Mouse (Mus musculus) lung, postnatal 36 days (tissue): ENCODE data around the gene Sprr2b.
"Not testable (repeated sequence)": the region's sequence is repeated elsewhere in the genome, so short reads cannot be mapped to it uniquely, and the experiment has no call there.

Experiments used
- DNase-seq: peaks from one replicate; pipeline ENCODE4 v3.0.0; 2022; ENCODE audit warnings: mixed read lengths

The Sprr2b gene

GRCm38 (mm10) chr3:92316320-92316719 is at the start of gene Sprr2b:
Sprr2b (plus strand) TSS chr3:92316620.
- DNase-seq, result no peak

GRCm38 (mm10) chr3:92271414-92271985 is 44.9 kb upstream of the Sprr2b start:
- not testable (repeated sequence) for DNase-seq

- DNase-seq, result not testable (repeated sequence)
Measured at GRCm38 (mm10) chr3:92273504-92273903, 42.9 kb upstream of the Sprr2b start.

DNA sequence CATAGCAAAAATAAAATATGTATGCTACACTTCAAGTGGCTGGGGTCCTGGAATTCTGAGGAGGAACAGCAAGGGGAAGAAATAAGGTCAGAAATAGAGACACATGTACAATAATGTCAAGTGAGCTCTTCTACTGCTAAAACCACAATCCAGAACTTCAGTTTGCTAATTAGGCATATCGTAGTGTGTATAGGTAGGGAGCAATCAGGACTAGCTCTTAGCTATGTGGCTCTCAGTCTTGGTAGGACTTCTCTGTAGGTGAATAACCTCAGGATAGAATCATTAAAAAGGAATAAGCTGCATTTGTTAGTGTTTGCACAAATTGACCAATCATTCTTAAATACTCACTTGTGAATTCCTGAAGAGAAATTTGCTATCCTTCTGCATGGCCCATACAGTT is 42.4 kb upstream of the Sprr2b start:
- not testable (repeated sequence) for DNase-seq

DNA sequence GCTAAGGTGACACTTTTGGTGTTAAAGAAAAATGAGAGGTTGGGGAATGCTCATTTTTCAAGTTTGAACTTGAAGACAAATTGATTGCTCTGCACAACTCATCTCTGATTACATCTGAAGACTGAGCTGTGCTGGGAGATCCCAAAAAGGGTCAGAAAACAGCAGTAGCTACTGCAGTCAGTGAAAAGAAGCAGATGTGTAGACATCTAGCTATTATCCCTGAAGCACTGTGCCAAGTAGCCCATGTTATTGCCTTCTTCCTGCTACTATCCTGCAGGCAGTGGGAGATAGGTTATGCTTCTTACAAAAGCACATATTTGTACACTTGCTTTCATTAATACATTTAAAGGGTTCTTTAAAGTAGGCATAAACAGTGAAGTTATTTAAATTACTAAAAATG is 36.8 kb upstream of the Sprr2b start:
- DNase-seq, result not testable (repeated sequence)

- not testable (repeated sequence) for DNase-seq
Measured at GRCm38 (mm10) chr3:92280963-92281606, 35.3 kb upstream of the Sprr2b start.

DNA sequence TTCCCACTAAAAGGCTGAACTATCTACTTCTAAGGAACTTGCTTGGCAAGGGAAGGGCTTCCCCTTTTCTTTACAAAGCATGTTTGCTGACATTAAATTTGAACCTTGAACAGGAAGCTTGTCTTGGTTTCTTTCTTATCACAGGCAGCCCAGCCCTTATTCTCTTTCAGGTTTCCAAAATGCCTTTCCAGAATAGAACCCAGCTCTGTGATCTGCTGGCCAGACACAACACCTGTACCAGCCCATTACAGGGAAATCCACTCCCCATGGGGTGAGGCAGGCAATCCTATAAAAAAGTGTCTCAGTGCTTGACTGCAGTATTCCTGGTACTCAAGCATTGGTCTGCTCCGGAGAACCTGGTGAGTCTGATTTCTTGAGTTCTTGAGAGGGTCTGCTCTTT is 31.3 kb upstream of the Sprr2b start, which contains the start of gene Sprr2a3:
Gene Sprr2a3 (plus strand): TSS at position 317 of the 400 bp plus-strand sequence.
- DNase-seq, result not testable (repeated sequence)

- DNase-seq, result not testable (repeated sequence)
Measured at GRCm38 (mm10) chr3:92288489-92288888, 27.9 kb upstream of the Sprr2b start.

DNA sequence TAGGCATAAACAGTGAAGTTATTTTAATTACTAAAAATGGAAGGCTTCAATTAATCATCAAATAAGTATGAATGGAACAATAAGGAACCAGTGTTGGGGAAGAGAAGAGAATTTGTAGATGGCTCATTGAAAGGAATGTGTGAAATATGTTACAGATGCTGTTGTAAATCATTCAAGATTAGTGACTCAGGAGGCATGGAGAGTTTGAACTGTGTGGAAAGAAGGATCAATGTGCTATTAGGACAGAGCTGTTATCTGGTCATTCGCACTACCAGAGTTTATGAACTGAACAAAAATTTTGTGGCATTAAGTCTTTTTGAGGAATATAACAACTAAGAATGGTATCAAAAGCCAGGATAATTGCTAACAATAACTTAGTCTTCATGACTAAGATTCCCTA is 9.0 kb upstream of the Sprr2b start:
- DNase-seq, result no peak

DNA sequence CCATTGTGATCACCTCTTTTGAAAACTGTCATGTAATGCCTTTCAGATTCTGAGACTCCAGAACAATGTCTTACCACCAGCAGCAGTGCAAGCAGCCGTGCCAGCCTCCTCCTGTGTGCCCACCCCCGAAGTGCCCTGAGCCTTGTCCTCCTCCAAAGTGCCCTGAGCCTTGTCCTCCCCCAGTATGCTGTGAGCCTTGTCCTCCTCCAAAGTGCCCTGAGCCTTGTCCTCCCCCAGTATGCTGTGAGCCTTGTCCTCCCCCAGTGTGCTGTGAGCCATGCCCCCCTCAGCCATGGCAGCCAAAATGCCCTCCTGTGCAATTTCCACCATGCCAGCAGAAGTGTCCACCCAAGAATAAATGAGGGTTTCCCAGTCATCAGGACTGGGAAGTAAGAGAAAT is 964 bp downstream of the Sprr2b start:
- no peak for DNase-seq

GRCm38 (mm10) chr3:92336278-92336677 is 19.9 kb downstream of the Sprr2b start:
- DNase-seq, result no peak

GRCm38 (mm10) chr3:92338840-92339239 is 22.4 kb downstream of the Sprr2b start, which contains the start of gene Sprr2d:
Sprr2d (plus strand) TSS chr3:92339140.
- no peak for DNase-seq

DNA sequence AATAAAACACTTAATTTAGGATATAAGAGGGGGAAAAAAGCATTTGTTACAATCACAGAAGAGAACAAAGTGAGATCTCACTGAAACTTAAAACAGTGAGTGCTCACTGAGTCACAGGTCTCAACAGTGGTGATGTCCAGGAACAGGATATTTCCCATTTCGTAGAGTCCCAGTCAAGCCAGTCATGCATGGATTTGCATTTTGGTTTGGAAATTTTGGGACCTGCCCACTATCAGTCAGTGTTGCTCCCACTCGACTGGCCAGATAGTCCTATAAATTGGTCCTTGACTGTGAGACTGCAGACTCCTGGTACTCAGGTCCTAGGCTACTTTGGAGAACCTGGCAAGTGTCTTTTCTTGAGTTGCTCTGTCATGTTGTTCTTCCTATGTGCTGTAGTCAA is 35.4 kb downstream of the Sprr2b start, which contains the start of gene Sprr2e:
Gene Sprr2e (plus strand): TSS at position 301 of the 400 bp plus-strand sequence.
- no peak for DNase-seq

DNA sequence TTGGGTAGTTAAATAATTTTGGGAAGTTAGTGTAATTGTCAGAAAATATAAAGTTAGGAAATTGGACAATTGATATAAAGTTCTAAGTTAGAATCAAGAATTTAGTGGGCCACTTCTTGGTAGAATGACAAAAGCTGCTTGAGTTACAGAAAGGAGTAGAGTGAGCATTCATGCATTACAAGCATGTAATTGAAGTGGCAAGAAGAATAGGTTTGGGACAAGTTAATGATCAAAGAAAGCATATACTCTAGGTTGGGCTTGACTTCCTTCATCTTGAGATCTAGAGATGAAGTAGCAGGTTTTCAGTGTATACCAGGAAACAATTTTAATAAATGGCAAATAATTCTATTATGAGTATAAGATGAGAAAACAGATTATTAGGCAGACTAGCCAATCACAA is 45.2 kb downstream of the Sprr2b start:
- DNase-seq, result no peak

- DNase-seq, result no peak
Measured at GRCm38 (mm10) chr3:92364887-92365286, 48.5 kb downstream of the Sprr2b start, which contains the start of gene Sprr2f. Sprr2f (plus strand) TSS chr3:92365187.
